36 mouse cellular contexts compared by ENCODE assay signal in the genomic region with DNA sequence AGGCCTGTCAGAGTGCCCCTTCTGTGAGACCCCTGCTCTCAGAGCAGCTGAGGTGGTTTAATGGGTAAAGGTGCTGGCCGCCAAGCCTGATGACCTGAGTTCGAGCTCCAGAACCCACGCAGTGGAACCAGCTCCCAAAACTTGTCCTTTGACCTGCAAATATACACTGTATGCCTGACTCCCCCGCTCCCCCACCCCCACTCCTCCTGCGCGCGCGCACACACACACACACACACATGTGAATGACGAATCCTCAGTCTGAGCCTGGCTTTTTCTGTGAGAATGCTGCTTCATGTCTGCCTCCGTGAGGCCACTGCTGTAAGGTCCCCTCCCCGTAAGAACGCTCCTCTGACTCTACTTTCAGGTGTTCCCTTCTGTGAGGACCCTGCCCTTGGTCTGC.
"Had no signal": no experiment of that assay in that cellular context is flagged by ENCODE, and none has a peak within 500 bp of the region (broad histone marks: within the 10 kb centered on the region; RNA-seq: fewer than 3 reads in every experiment).

No protein-coding gene starts in this region.

- H3K4me2 ChIP-seq: heart, embryonic 11.5 days; heart, embryonic 12.5 days; heart, embryonic 13.5 days; heart, embryonic 15.5 days; hindbrain, embryonic 12.5 days; hindbrain, embryonic 13.5 days; hindbrain, embryonic 14.5 days; hindbrain, embryonic 15.5 days; intestine, embryonic 15.5 days; kidney, embryonic 15.5 days had no signal

- ATAC-seq: hindbrain, embryonic 16.5 days; hindbrain, postnatal 0 days; inflammation-experienced regulatory T-cells, adult 6 months; intestine, embryonic 15.5 days; intestine, embryonic 16.5 days; intestine, postnatal 0 days had no signal

- DNase-seq: heart, adult 18-20 months; heart, adult 2 months; heart, postnatal 10 days; heart, postnatal 14 days; heart, postnatal 36 days; heart, postnatal 4 days; kidney, adult 11 months; kidney, adult 18-20 months; kidney, adult 2 months; kidney, adult 8-10 months; kidney, adult 9 months; kidney, postnatal 10 days; kidney, postnatal 14 days; kidney, postnatal 25 days; kidney, postnatal 36 days; kidney, postnatal 4 days; layer of hippocampus, adult 9-11 months had no signal

- H3K9me3 ChIP-seq: heart, embryonic 10.5 days; heart, embryonic 12.5 days; heart, embryonic 13.5 days; heart, embryonic 15.5 days; hindbrain, embryonic 10.5 days; hindbrain, embryonic 12.5 days; hindbrain, embryonic 13.5 days; hindbrain, embryonic 15.5 days; intestine, embryonic 15.5 days; kidney, embryonic 15.5 days had no signal

- H3K36me3 ChIP-seq: heart, embryonic 10.5 days; heart, embryonic 15.5 days; hindbrain, embryonic 15.5 days; intestine, embryonic 15.5 days; kidney, embryonic 15.5 days had no signal

- H3K27ac ChIP-seq: heart, adult 2 months; heart, embryonic 10.5 days; heart, embryonic 13.5 days; heart, embryonic 15.5 days; hindbrain, embryonic 10.5 days; hindbrain, embryonic 12.5 days; hindbrain, embryonic 13.5 days; hindbrain, embryonic 14.5 days; hindbrain, embryonic 15.5 days; hindbrain, postnatal 0 days; intestine, embryonic 15.5 days; kidney, embryonic 15.5 days; kidney, postnatal 0 days; layer of hippocampus, adult 2 months had no signal

- H3K4me1 ChIP-seq: intestine, embryonic 15.5 days had no signal

- H3K4me3 ChIP-seq: heart, adult 2 months; heart, embryonic 10.5 days; heart, embryonic 12.5 days; heart, embryonic 13.5 days; heart, embryonic 15.5 days; hindbrain, embryonic 10.5 days; hindbrain, embryonic 12.5 days; hindbrain, embryonic 13.5 days; hindbrain, embryonic 15.5 days; intestine, embryonic 15.5 days; kidney, embryonic 15.5 days; layer of hippocampus, adult 2 months had no signal

- H3K9ac ChIP-seq: heart, embryonic 12.5 days; heart, embryonic 13.5 days; heart, embryonic 15.5 days; hindbrain, embryonic 12.5 days; hindbrain, embryonic 13.5 days; hindbrain, embryonic 14.5 days; hindbrain, embryonic 15.5 days; intestine, embryonic 15.5 days; kidney, embryonic 15.5 days had no signal

- H3K27me3 ChIP-seq: heart, embryonic 12.5 days; heart, embryonic 13.5 days; heart, embryonic 15.5 days; intestine, embryonic 15.5 days; kidney, embryonic 15.5 days had no signal
